Mouse (Mus musculus) frontal cortex, postnatal 25 days (tissue): ENCODE measurements around the gene Dmwd.
A peak's percentile ranks its signal among the peaks of the same experiment; 100 is the strongest.

Experiments used
- DNase-seq, 2 experiments: peaks; one replicate each; pipeline ENCODE4 v3.0.0; 2022; ENCODE audit warnings: low spot score in 2 of 2

Dmwd gene

DNA sequence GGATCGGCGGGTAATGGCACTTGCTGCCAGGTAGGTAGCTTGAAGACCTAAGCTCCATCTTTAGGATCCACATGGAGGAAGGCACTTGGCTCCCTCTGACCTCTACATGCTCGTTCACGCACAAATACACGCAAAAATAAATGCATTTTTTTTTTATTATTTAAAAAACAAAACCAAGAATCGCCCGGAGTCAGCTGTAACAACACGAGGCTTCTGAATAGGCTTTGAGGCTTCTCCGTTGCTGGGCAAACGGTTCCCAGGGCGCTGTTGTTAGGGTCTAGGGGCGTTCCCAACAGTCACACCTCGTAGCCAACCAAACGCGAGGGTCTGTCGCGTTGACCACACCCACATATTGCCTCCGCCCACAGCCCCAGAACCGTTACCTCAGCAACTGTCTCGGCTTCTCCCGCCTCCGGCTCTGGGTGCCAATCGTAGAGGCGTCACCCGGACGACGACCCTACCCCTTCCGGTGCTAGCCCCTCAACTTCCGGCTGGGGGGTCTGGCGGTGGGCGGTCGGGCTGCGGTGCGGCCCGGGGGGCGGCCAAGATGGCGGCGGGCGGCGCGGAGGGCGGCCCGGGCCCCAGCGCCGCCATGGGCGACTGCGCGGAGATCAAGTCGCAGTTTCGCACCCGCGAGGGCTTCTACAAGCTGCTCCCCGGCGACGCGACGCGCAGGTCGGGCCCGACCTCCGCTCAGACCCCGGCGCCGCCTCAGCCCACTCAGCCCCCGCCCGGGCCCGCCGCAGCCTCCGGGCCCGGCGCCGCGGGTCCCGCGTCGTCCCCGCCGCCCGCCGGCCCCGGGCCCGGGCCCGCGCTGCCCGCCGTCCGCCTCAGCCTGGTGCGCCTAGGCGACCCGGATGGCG, at the start of gene Dmwd:
Gene Dmwd, plus strand, starts transcription at position 505 of the 863 bp plus-strand sequence.
- DNase-seq, result peak; percentile 81 to 94

DNA sequence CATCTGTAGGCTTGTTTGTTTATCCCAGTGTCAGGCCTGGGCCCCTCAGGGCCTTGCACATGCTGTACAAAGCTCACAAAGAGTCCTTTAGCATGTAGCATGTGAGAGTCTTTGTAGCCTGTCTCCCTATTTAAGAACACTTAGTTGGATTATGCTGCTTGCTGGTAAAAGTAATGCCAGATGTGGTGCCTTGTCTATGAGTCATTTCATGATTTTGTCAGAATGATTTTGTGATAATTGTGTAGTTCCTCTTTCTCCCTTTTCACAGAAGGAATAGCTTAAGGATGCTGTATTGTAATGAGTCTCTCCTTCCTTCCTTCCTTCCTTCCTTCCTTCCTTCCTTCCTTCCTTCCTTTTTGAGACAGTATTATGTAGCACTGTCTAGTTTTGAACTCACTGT, 48.0 kb upstream of the Dmwd start:
- DNase-seq, result no peak

DNA sequence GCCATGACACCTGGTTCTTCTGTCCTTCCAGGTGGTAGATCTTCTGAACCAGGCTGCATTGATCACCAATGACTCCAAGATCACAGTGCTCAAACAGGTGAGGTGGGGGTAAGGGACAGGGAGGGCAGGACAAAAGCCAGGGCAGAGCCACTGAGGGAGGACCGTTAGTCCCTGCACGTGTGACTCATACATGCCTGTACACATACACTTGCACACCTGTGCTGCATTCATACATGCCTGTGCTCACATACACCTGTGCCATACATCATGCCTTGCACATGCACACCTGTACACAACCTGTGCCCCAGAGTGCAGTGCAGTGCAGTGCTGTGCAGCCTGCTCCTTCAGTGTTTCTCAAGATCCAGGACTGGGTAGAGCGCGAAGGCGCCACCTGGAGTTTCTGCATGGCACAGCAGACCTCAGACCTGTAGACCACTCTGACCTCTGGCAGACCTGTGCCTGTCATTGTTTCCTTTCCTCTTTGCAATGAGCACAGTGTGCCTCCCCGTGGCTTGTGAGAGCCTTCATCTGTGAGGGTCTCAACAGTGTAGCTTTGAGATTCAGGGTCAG, 46.9 kb upstream of the Dmwd start:
- no peak for DNase-seq

DNA sequence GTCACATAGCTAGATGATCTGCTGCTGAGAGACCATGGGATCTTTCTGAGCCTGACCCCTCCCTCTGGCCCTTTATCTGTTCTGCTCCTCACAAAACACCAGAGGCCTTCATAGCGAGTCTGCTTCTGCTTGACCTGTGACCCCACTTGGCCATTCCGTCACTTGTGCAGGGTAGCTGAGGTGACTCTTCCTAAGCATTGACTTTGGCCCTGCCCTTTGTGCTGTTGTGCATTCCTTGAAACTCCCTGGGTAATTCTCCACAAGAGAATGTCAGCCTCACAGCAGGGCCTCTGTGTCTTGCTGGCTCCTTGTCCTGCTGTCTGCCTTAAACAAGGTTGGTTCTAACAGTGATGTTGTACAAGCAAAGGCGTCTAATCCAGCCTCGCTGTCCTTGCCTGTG, 44.4 kb upstream of the Dmwd start:
- no peak for DNase-seq

DNA sequence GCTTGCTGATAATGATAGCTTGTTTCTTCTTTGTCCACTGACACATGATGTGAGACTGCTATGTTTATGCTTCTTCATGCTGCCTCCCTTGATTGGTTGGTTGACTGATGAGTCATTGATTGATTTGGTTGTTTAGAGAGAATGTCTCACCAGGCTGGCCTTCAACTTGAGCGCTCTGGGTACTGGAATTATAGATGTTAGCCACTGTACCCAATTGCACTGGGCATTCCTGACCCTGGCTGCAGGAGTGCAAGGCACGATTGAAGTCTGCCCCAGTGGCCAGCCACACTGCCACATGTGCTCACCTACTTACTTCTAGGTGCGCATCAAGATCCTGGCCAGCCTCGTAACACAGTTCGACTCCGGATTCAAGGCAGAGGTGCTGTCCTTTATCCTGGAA, 31.4 kb upstream of the Dmwd start:
- DNase-seq, result no peak

DNA sequence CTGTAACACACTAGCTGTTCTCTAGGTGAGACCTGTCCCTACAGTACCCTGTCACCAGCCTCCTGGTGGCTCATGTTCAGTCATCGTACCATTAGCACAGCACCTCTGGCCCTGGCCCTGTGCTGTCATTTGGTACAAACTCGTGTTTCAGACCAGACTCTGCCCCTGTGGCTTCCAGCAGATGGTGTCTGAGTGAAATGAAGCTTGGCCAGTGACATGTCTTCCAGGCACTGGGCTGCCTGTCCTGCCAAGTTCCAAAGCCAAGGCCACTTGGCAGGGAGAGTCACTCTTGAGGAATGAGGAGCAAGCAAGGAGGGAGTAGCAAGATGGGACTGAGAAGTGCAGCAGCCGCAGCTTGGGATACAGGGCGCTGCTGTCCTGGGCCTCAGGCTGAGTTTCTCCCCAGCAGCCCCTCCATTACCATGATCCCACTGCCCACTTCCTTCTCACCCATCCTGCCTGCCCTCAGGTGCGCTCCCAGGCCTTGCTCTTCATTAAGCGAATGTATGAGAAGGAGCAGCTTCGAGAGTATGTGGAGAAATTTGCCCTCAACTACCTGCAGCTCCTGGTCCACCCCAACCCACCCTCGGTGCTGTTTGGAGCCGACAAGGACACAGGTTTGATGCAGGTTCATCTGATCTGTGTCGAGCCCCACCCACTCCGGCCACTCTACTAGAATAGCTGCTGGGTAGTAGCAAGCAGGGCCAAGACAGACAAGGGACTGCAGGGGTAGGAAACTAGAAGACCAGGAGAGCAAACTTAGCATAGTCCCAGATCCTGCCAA, 29.5 kb upstream of the Dmwd start:
- DNase-seq, result no peak

DNA sequence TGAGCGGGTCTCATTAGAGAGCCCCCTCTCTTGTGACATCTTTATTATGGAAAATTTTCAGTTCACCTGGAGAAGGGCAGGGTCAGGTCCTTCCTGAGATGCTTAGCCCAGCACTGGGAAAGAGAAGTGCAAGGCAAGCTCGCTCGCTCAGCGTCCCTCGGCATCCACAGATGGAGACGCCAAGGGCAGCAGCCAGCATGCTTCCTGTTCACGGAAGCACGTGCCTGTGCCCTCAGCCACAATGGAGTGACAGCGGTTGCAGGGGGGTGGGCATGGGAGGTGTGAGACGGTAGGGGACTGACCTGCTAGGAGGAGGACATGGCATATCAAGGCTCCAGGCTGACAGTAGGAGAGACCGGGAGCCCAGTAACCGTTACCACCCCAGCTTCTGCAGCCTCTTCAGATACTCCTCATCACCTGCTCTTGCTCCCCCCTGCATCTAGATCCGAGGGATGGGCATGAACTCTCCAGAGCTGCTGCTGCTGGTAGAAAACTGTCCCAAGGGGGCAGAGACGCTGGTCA, 28.0 kb upstream of the Dmwd start:
- DNase-seq, result no peak

DNA sequence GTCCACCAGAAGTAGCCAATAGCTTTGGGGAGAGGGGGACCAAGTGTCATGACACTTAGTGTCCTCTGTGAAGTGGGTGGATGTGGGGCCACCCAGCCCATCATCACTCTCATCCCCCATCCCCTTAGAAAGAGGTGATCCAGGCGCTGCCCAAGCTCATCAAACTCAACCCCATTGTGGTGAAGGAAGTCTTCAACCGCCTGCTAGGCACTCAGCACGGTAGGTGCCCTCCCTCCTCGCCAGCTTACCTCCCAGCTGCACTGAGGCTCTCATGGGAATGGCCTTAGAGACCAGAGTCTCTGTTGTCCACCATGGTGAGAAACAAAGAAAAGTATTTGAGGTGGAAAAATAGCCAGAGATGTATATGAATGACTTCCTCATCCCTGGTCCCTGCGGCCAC, 26.8 kb upstream of the Dmwd start:
- no peak for DNase-seq

DNA sequence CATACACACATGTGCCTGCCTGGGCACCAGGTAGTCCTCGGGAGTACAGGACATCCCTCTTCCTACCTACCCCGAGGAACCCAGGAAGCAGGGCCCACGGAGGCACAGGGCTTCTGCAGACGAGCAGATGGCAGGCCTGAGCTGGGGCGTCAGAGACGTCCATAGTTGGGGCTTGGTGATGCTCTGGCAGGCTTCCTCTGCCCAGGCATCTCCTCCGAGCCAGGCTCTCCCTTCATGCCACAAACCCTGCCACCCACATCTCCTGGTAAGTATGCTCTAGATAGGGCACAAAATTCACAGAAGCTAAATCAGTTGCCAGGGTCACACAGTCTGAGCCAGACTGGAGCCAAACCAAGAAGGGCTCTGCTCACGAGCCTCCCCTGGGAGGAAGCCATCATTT, 25.9 kb upstream of the Dmwd start:
- no peak for DNase-seq

DNA sequence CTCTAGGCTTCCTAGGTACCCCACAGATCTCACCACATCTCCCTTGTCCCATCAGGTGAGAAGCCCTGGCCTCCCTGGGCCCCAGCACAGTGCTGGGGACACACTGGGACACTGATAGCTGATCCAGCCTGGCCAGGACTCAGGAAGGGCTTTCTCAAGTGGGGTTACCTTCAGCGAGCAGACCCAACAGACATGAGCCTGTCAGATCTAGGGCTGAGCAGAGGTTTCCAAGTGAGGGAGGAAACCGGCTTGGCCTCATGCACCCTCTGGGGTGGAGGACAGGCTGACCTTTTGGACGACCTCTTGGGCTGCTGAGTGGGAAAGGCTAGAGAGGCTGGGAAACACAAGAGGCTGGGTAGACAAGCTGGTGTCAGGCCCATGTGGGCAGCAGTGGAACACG, 24.9 kb upstream of the Dmwd start:
- no peak for DNase-seq

DNA sequence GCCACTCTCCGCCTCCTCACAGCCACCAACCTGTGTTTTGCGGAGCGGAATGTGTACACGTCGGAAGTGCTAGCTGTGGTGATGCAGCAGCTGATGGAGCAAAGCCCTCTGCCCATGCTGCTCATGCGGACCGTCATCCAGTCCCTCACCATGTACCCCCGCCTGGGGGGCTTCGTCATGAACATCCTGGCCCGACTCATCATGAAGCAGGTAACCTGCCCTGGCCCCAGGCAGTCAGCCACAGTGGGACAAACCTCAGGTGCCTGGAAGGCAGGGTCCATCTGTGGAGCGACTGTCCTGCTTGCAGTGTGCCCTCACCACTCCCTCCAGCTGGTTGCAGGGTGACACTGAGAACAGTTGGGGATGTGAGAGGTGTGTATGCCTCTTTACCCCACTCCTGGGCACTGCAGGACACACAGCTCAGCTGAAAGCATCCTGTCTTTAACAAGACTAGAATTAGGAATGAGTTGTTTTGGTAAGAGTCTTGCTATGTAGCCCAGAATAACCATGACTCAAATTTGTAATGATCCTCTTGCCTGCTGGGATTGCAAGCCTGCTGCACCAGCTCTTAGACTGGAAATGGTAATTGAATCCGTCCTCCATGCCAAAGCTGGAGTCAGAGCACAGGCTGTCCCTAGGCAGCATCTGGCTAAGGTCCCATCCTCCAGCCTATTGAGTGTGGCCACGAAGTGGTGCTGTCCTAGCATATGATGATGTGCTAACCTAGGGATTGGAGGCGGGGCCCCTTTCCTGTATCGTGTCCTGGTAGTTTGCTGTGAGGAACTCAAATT, 23.5 kb upstream of the Dmwd start:
- DNase-seq, result no peak

DNA sequence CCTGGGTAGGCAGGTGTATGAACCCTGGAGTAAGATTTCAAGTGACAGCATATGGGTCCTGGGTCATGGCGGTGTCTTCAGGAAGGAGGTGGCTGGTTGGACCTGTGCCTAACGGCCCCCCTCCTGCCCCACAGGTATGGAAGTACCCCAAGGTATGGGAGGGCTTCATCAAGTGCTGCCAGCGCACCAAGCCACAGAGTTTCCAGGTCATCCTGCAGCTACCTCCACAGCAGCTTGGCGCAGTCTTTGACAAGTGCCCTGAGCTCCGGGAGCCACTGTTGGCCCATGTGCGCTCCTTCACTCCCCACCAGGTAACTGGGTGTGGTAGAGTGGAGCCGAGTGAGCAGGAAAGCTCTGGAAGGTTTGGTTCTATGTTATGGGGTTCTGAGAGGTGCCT, 22.9 kb upstream of the Dmwd start:
- no peak for DNase-seq

DNA sequence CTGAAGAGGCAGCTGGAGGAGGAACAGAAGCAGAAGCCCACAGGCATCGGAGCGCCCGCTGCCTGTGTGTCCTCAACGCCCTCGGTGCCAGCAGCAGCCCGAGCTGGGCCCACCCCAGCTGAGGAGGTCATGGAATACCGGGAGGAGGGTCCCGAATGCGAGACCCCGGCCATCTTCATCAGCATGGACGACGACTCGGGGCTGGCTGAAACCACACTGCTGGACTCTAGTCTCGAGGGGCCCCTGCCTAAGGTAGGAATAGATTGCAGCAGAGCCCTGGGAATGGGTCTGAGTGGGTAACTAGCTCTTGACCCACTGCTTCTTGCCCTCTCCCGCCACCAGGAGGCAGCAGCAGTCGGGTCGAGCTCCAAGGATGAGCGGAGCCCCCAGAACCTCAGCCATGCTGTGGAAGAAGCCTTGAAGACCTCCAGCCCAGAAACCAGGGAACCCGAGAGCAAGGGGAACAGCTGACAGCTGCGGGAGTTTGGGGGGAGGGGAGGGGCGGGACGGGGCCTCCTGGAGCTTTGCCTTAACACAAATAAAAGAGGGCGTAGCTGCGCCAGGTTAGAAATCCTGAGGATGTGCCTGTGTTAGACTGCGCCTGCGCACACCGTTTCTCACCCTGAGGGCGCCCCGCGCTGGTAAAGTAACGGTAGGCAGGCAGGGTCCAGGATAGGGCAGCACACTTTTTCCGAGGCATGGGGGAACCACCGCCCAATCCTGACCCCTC, 21.8 kb upstream of the Dmwd start, which contains the start of gene Rsph6a:
Gene Rsph6a, plus strand, starts transcription at position 644 of the 730 bp plus-strand sequence.
- no peak for DNase-seq

DNA sequence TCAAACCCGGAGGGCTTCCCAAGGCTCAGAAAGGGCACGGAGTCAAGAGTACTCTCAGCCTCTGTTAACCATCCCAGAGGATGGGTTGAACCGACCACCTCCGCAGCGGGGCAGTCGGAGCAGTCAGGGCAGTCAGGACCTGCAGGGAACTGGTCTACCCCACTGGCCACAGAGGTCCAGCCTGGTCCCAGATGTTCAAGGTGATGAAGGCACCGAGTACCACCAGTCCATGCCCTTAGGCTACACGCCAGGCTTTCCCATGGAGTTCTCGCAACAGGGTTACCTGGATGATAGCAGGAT, 21.3 kb upstream of the Dmwd start:
- DNase-seq, result no peak

DNA sequence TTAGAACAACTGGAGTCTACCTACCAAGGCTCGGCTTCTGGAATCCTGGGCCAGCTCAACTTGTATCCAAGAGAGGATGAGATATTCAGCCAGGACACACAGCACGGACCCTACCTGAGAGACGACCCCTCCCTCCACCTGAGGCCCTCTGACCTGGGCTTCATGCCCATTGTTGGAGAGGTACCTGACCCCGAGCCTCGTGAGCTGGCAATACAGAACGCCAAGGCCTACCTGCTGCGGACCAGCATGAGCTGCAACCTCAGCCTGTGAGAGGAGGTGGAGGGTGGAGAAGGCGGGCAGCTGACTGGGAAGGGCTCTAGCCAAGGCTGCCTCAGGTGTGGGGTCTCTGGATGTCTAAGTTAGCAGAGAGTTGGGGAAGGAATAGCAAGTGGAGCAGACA, 20.9 kb upstream of the Dmwd start:
- no peak for DNase-seq

DNA sequence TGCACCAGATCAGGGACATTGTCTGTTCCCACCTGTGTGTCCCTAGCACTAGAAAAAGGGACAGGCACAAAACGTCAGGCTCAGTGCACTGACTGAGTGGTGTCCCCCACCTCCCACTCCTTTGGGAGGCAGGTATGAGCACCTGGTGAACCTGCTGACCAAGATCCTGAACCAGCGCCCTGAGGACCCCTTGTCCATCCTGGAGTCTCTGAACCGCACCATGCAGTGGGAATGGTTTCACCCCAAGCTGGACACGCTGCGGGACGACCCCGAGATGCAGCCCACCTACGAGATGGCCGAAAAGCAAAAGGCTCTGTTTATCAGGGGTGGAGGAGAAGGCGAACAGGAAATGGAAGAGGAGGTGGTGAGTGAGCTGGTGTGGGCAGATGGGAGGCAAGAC, 18.6 kb upstream of the Dmwd start:
- DNase-seq, result no peak

DNA sequence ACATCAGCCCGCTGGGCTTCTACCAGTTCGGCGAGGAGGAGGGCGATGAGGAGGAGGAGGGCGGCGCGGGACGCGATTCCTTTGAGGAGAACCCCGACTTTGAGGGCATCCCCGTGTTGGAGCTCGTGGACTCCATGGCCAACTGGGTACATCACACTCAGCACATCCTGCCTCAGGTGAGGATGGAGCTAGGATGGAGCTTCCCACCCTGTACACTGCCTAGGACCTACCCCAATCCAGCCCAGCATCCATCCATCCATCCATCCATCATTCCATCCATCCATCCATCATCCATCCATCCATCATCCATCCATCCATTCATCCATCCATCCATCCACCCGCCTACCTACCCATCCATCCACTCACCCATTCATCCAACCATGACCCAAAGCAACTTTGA, 10.1 kb upstream of the Dmwd start:
- DNase-seq, result no peak

DNA sequence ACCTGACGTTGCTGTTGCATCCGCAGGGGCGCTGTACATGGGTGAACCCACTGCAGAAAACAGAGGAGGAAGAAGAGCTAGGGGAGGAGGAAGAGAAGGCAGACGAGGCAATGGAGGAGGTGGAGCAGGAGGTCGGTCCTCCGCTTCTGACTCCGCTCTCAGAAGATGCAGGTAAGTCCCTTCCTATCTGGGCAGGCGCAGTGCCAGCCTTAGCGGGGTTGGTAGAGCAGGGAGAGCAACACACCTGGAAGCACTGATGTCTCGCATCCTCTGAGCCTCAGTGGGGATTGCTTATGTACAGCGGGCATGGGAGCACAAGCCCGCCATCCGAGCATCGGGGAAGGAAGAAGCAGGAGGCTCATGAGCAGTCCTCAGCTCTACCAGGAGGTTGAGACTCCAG, 9.0 kb upstream of the Dmwd start:
- no peak for DNase-seq

DNA sequence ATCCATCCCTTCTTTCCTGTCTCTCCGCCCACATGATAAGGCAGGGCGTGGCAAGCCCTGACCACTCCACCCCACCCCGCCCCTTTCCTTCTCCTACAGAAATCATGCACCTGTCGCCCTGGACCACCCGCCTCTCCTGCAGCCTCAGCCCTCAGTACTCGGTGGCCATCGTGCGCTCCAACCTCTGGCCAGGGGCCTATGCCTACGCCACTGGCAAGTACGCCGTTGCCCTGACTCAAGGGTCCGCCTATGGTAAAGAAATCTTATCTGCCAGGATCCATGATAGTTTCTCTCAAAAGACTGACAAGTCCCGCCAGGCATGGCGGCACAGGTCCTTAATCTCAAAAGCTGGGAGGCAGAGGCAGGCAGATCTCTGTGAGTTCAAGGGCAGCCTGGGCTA, 8.1 kb upstream of the Dmwd start:
- no peak for DNase-seq

DNA sequence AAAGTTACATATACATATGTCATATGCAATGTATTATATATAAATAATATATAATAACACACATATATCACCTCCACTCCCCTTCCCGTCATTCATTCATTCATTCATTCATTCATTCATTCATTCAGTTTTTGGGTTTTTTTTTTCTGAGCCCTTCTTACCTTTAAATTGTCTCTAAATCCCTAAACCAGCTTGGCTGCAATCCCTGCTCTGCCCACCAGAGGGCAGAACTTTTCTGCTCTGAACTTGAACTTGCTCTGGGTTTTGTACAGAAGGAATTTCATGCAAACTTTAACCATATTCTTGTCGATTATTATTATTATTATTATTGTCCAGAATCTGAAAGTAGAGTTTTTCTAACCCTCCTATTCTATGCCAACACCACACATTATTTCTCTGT, 7.3 kb upstream of the Dmwd start:
- DNase-seq, result peak; percentile 52 to 68

DNA sequence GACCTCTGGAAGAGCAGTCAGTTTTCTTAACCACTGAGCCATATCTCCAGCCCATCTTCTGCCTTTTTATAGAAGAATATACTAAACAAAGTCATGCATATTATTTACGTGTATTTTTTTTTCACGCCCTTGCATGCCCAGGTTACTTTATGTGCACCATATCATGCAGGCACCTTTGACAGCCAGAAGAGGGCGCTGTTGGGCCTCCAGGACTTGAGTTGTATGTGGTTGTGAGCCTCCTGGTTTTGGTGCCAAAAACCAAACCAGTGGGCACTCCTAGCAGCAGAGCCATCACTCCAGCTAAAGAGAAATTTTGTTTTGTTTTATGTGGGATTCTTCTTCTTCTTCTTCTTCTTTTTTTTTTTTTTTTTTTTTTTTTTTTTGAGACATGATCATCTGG, 6.5 kb upstream of the Dmwd start:
- no peak for DNase-seq
